Mouse (Mus musculus): Measurements from ENCODE around the gene Arhgef11. TPM values are rescaled to one million over a fixed set of nuclear protein-coding genes. Genes with fewer than 3 reads are reported as not detected.
"Not testable (repeated sequence)": the region's sequence is repeated elsewhere in the genome, so short reads cannot be mapped to it uniquely, and the experiment has no call there.

The Arhgef11 gene
- 10 to 100 TPM; 20.7 to 22.7 TPM for total RNA-seq (2021)
- long read RNA-seq, experiment 1, partial matches to known transcripts = 9 of 13 reads
- long read RNA-seq, experiment 1, other reads (novel, unspliced or antisense) = 4 of 13 reads
- long read RNA-seq, experiment 2, partial matches to known transcripts = 8 of 11 reads
- long read RNA-seq, experiment 2, other reads (novel, unspliced or antisense) = 3 of 11 reads

- DNase-seq = peak; percentile 88 to 91
- intact Hi-C loops (cut with DNase I) = no loop called here
Observed at GRCm38 (mm10) chr3:87616957-87617810, at the start of gene Arhgef11. TSS of gene Arhgef11 (plus strand) at chr3:87617559.

GRCm38 (mm10) chr3:87568681-87569080 is 48.7 kb upstream of the Arhgef11 start:
- no peak for DNase-seq
- intact Hi-C loops (cut with DNase I) = loop anchor here (10.0 kb wide), 3 partner anchors 244 to 544 kb away; no protein-coding TSS in a partner anchor

GRCm38 (mm10) chr3:87575766-87576165 is 41.6 kb upstream of the Arhgef11 start:
- intact Hi-C loops (cut with DNase I) = no loop called here
- DNase-seq = no peak

GRCm38 (mm10) chr3:87582259-87582658 is 35.1 kb upstream of the Arhgef11 start:
- DNase-seq = no peak
- intact Hi-C loops (cut with DNase I) = no loop called here

GRCm38 (mm10) chr3:87593793-87594192 is 23.6 kb upstream of the Arhgef11 start:
- no peak for DNase-seq
- intact Hi-C loops (cut with DNase I) = no loop called here

- intact Hi-C loops (cut with DNase I); DNase-seq: not testable (repeated sequence)
Observed at GRCm38 (mm10) chr3:87595328-87595727, 22.0 kb upstream of the Arhgef11 start.

- DNase-seq; intact Hi-C loops (cut with DNase I): not testable (repeated sequence)
Observed at GRCm38 (mm10) chr3:87601077-87601476, 16.3 kb upstream of the Arhgef11 start.

GRCm38 (mm10) chr3:87616354-87616753 is 1.0 kb upstream of the Arhgef11 start:
- DNase-seq = no peak
- intact Hi-C loops (cut with DNase I) = no loop called here

- no peak for DNase-seq
- intact Hi-C loops (cut with DNase I) = no loop called here
Observed at GRCm38 (mm10) chr3:87617811-87618130, 412 bp downstream of the Arhgef11 start.

GRCm38 (mm10) chr3:87618240-87618639 is 881 bp downstream of the Arhgef11 start:
- intact Hi-C loops (cut with DNase I) = no loop called here
- no peak for DNase-seq

- intact Hi-C loops (cut with DNase I) = no loop called here
- DNase-seq = no peak
Observed at GRCm38 (mm10) chr3:87618981-87619710, 1.8 kb downstream of the Arhgef11 start.

- intact Hi-C loops (cut with DNase I) = no loop called here
- DNase-seq = no peak
Observed at GRCm38 (mm10) chr3:87620218-87620891, 3.0 kb downstream of the Arhgef11 start.

GRCm38 (mm10) chr3:87624899-87625298 is 7.5 kb downstream of the Arhgef11 start:
- no peak for DNase-seq
- intact Hi-C loops (cut with DNase I) = no loop called here

GRCm38 (mm10) chr3:87630899-87631298 is 13.5 kb downstream of the Arhgef11 start:
- peak; percentile 8 to 43 for DNase-seq

GRCm38 (mm10) chr3:87631408-87631807 is 14.0 kb downstream of the Arhgef11 start:
- intact Hi-C loops (cut with DNase I) = no loop called here
- DNase-seq = no peak

More at GRCm38 (mm10) chr3:87630899-87631298, 13.5 kb downstream of the Arhgef11 start:
- intact Hi-C loops (cut with DNase I) = no loop called here

GRCm38 (mm10) chr3:87635514-87635913 is 18.2 kb downstream of the Arhgef11 start:
- intact Hi-C loops (cut with DNase I) = no loop called here
- no peak for DNase-seq

GRCm38 (mm10) chr3:87643453-87643852 is 26.1 kb downstream of the Arhgef11 start:
- DNase-seq = no peak
- intact Hi-C loops (cut with DNase I) = no loop called here

- no peak for DNase-seq
- intact Hi-C loops (cut with DNase I) = no loop called here
Observed at GRCm38 (mm10) chr3:87646174-87646573, 28.8 kb downstream of the Arhgef11 start.

GRCm38 (mm10) chr3:87649063-87649462 is 31.7 kb downstream of the Arhgef11 start:
- no peak for DNase-seq
- intact Hi-C loops (cut with DNase I) = no loop called here

- intact Hi-C loops (cut with DNase I) = no loop called here
- DNase-seq = no peak
Observed at GRCm38 (mm10) chr3:87658348-87658747, 41.0 kb downstream of the Arhgef11 start.

Measured in heart, postnatal 14 days (tissue).